Mouse (Mus musculus) erythroblast, embryonic 14.5 days (primary cell): ENCODE results near the gene Degs2. TPM values are rescaled to one million over a fixed set of nuclear protein-coding genes. Genes with fewer than 3 reads are reported as not detected.

Experiments used
- H3K27me3 ChIP-seq: 2 replicates; pipeline ENCODE4 v1.6.1; 2012; ENCODE audit warnings: inconsistent platforms; ENCODE audit not compliant: control insufficient read depth
- H3K36me3 ChIP-seq: 2 replicates; pipeline ENCODE4 v1.6.1; 2012; ENCODE audit warnings: mild to moderate bottlenecking, inconsistent platforms; ENCODE audit not compliant: control insufficient read depth
- H3K4me1 ChIP-seq: 2 replicates; pipeline ENCODE4 v1.6.1; 2012; ENCODE audit warnings: inconsistent platforms; ENCODE audit not compliant: control insufficient read depth
- H3K4me3 ChIP-seq: replicated peaks from 2 replicates; pipeline ENCODE3; 2012; ENCODE audit warnings: moderate library complexity, mild to moderate bottlenecking, inconsistent platforms
- H3K9me3 ChIP-seq: 2 replicates; pipeline ENCODE4 v1.6.1; 2012; ENCODE audit warnings: low read length, inconsistent platforms, mixed read lengths; ENCODE audit not compliant: control insufficient read depth
- GATA1 ChIP-seq: IDR thresholded peaks from 2 replicates; pipeline ENCODE4 v1.6.1; 2012; ENCODE audit warnings: low read length, inconsistent platforms, mixed read lengths
- TAL1 ChIP-seq: IDR thresholded peaks from 3 replicates; pipeline ENCODE4 v1.6.1; 2012; ENCODE audit warnings: low read length, inconsistent platforms, mixed read lengths
- polyA plus RNA-seq: library from polyadenylated mRNA; stranded (reverse); fragments of >175 nt; gene quantifications from 2 replicates; pipeline ENCODE4 v1.2.3, GENCODE M21; 2012

Gene Degs2
- 0.04 TPM in 1 of 2 replicates, not detected in the other for polyA plus RNA-seq

DNA sequence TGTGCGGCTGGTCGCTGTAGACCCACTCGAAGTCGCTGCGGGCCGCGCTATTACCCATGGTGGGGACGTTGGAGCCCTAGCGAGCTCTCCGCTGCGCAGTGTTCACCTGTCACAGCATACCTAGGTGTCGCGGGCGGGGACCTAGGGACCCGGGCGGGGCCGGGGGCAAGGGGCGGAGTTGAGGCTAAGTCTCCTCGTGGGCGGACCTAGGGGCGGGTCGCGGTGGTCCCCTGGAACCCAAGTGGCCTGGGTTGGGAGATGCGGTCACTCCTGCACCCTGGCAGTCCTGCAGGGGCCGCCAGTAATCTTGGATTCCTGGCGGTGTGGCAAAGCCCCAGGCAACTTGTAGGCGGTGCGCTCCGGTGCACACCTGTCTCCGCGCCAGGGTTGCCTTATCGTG lies at the start of gene Degs2:
Degs2 (minus strand) TSS at position 131 of the 400 bp plus-strand sequence.
- H3K4me3 ChIP-seq, result no peak within 1 kb of the TSS
- H3K36me3 ChIP-seq, result no peaks in the 10 kb centered on the region
- H3K4me1 ChIP-seq, result no peaks in the 10 kb centered on the region
- no peak for TF ChIP-seq TAL1
- TF ChIP-seq GATA1, result no peak
- no peaks in the 10 kb centered on the region for H3K9me3 ChIP-seq
- H3K27me3 ChIP-seq, result peaks cover 20% of the 10 kb centered on the region

- TF ChIP-seq TAL1, result no peak
- no peak for TF ChIP-seq GATA1
- Histone ChIP-seq H3K4me3 (no peak overlapping the region), H3K27me3 (no peaks in the 10 kb centered on the region), H3K36me3 (no peaks in the 10 kb centered on the region), H3K4me1 (peaks cover 3% of the 10 kb centered on the region), H3K9me3 (no peaks in the 10 kb centered on the region)
Observed at GRCm38 (mm10) chr12:108751790-108752189, 49.7 kb upstream of the Degs2 start.

- Histone ChIP-seq H3K36me3 (no peaks in the 10 kb centered on the region), H3K4me3 (no peak overlapping the region), H3K9me3 (no peaks in the 10 kb centered on the region), H3K27me3 (no peaks in the 10 kb centered on the region), H3K4me1 (no peaks in the 10 kb centered on the region)
- TF ChIP-seq TAL1 (no peak), GATA1 (no peak)
Observed at GRCm38 (mm10) chr12:108750226-108750625, 48.1 kb upstream of the Degs2 start.

- TF ChIP-seq GATA1 (no peak), TAL1 (no peak)
- H3K36me3 ChIP-seq, result no peaks in the 10 kb centered on the region
- no peak overlapping the region for H3K4me3 ChIP-seq
- no peaks in the 10 kb centered on the region for H3K4me1 ChIP-seq
- no peaks in the 10 kb centered on the region for H3K27me3 ChIP-seq
- H3K9me3 ChIP-seq, result no peaks in the 10 kb centered on the region
Observed at GRCm38 (mm10) chr12:108749454-108749853, 47.3 kb upstream of the Degs2 start.

- no peaks in the 10 kb centered on the region for H3K36me3 ChIP-seq
- TF ChIP-seq TAL1 (no peak), GATA1 (no peak)
Observed at GRCm38 (mm10) chr12:108749019-108749418, 46.9 kb upstream of the Degs2 start.

GRCm38 (mm10) chr12:108745990-108746389 lies 43.9 kb upstream of the Degs2 start:
- Histone ChIP-seq H3K4me1 (no peaks in the 10 kb centered on the region), H3K36me3 (no peaks in the 10 kb centered on the region), H3K4me3 (no peak overlapping the region), H3K27me3 (no peaks in the 10 kb centered on the region), H3K9me3 (no peaks in the 10 kb centered on the region)
- no peak for TF ChIP-seq TAL1
- no peak for TF ChIP-seq GATA1

More at GRCm38 (mm10) chr12:108749019-108749418, 46.9 kb upstream of the Degs2 start:
- H3K4me1 ChIP-seq, result no peaks in the 10 kb centered on the region
- no peak overlapping the region for H3K4me3 ChIP-seq
- no peaks in the 10 kb centered on the region for H3K9me3 ChIP-seq
- no peaks in the 10 kb centered on the region for H3K27me3 ChIP-seq

DNA sequence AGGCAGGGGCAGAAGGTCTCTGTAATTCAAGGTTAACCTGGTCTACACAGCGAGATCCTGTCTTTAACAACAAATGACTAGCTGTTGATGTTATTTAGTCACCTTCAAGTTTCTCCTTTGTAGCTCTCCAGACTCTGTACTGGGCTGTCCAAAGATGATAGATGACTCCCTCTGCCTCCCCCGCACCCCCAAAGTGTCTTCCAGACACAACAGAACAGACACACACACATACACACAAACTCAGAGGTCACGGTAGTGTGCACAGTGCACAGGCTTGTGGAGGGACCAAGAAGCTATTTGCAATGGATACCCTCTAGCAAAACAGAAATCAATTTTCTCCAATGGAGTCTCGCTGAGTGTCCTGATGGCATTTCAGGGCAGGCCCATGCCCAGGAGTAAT lies 40.1 kb upstream of the Degs2 start:
- Histone ChIP-seq H3K4me1 (no peaks in the 10 kb centered on the region), H3K4me3 (no peak overlapping the region), H3K9me3 (no peaks in the 10 kb centered on the region), H3K36me3 (no peaks in the 10 kb centered on the region), H3K27me3 (no peaks in the 10 kb centered on the region)
- no peak for TF ChIP-seq TAL1
- no peak for TF ChIP-seq GATA1

DNA sequence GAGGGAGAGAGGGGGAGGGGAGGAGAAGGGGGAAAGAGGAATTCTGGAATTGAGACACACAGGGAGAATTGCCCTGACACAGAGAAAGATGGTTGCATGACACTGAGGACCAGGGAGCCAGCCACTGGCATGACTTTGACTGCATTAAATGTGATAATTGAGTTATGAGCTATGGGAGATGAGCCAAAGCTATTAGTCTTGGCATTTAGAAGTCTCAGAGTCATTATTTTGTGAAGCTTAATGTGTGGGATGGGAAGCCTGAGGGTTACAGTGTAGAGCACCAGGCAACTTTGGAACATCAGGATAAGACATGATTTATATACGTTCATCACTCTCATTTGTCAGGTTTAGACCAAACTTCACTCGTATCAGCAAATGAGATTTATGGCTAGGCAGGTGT lies 39.4 kb upstream of the Degs2 start:
- no peak for TF ChIP-seq GATA1
- TF ChIP-seq TAL1, result no peak
- no peaks in the 10 kb centered on the region for H3K36me3 ChIP-seq
- no peaks in the 10 kb centered on the region for H3K27me3 ChIP-seq
- no peak overlapping the region for H3K4me3 ChIP-seq
- H3K9me3 ChIP-seq, result no peaks in the 10 kb centered on the region
- H3K4me1 ChIP-seq, result no peaks in the 10 kb centered on the region

- Histone ChIP-seq H3K27me3 (no peaks in the 10 kb centered on the region), H3K4me1 (no peaks in the 10 kb centered on the region), H3K9me3 (no peaks in the 10 kb centered on the region), H3K4me3 (no peak overlapping the region), H3K36me3 (no peaks in the 10 kb centered on the region)
- TF ChIP-seq TAL1 (no peak), GATA1 (no peak)
Observed at GRCm38 (mm10) chr12:108738745-108739144, 36.6 kb upstream of the Degs2 start.

DNA sequence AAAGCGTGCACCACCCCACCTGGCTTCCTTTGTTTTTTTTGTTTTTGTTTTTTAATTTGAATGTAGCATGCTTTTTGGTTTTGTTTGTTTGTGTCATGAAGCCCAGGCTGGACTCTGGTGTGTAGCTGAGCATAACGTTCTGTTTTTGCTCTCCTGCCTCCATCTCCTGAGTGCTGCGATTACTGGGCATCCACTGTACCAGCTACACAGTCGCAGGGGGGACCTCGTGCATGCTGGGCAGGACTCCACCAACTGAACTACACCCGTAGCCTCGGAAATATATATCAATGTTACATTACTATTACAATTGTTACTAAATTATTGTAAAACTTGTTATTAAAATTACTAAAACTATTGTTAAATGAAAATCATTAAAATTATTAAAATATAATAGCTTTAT lies 35.7 kb upstream of the Degs2 start:
- no peak overlapping the region for H3K4me3 ChIP-seq
- no peaks in the 10 kb centered on the region for H3K36me3 ChIP-seq
- H3K27me3 ChIP-seq, result no peaks in the 10 kb centered on the region
- H3K4me1 ChIP-seq, result no peaks in the 10 kb centered on the region
- TF ChIP-seq GATA1 (no peak), TAL1 (no peak)
- no peaks in the 10 kb centered on the region for H3K9me3 ChIP-seq
